Mouse (Mus musculus) MEL (cell line): Measurements from ENCODE around the gene Klf11.

Source experiments
- CHD1 ChIP-seq: IDR thresholded peaks from 2 replicates; pipeline ENCODE4 v1.6.1; 2012; ENCODE audit warnings: low read depth, mild to moderate bottlenecking, inconsistent platforms, low read length, improper control_type of control experiment
- CTCF ChIP-seq, 3 experiments: IDR thresholded peaks in 2 of 3; conservative IDR thresholded peaks in 1 of 3; 2 replicates each; pipeline ENCODE4 v1.5.1; 2011 to 2012; ENCODE audit warnings: low read length in 3 of 3, low read depth in 2 of 3, mild to moderate bottlenecking in 2 of 3, improper control_type of control experiment in 1 of 3, inconsistent platforms in 1 of 3, mixed read lengths in 1 of 3, moderate library complexity in 1 of 3; ENCODE audit not compliant: control insufficient read depth in 1 of 3, insufficient read depth in 1 of 3, poor library complexity in 1 of 3, severe bottlenecking in 1 of 3
- EP300 ChIP-seq, 2 experiments: IDR thresholded peaks; 2 replicates each; pipeline ENCODE4 v1.6.1; 2011; ENCODE audit warnings: improper control_type of control experiment in 2 of 2, low read length in 2 of 2, low read depth in 1 of 2, mild to moderate bottlenecking in 1 of 2
- ETS1 ChIP-seq: IDR thresholded peaks from 2 replicates; pipeline ENCODE4 v1.6.1; 2012; ENCODE audit warnings: low read depth, mild to moderate bottlenecking, inconsistent platforms, low read length, improper control_type of control experiment, moderate library complexity
- MXI1 ChIP-seq: IDR thresholded peaks from 2 replicates; pipeline ENCODE4 v1.6.1; 2011; ENCODE audit warnings: mild to moderate bottlenecking, low read depth, low read length, improper control_type of control experiment
- MYC ChIP-seq: IDR thresholded peaks from 2 replicates; pipeline ENCODE4 v1.6.1; 2011; ENCODE audit warnings: low read depth, mild to moderate bottlenecking, low read length, improper control_type of control experiment, moderate library complexity
- NELFE ChIP-seq: IDR thresholded peaks from 2 replicates; pipeline ENCODE4 v1.6.1; 2011; ENCODE audit warnings: low read depth, low read length, improper control_type of control experiment
- NRF1 ChIP-seq: IDR thresholded peaks from 2 replicates; pipeline ENCODE4 v1.6.1; 2014; ENCODE audit warnings: low read depth, mild to moderate bottlenecking, inconsistent platforms, low read length, improper control_type of control experiment, moderate library complexity; ENCODE audit not compliant: poor library complexity, insufficient read depth, severe bottlenecking
- POLR2A ChIP-seq, 2 experiments: IDR thresholded peaks; 2 replicates each; pipeline ENCODE4 v1.6.1; 2011 to 2012; ENCODE audit warnings: low read length in 2 of 2, mild to moderate bottlenecking in 2 of 2, control low read depth in 1 of 2, improper control_type of control experiment in 1 of 2, low read depth in 1 of 2, moderate library complexity in 1 of 2; ENCODE audit not compliant: control insufficient read depth in 1 of 2, insufficient read depth in 1 of 2, poor library complexity in 1 of 2
- TBP ChIP-seq: IDR thresholded peaks from 2 replicates; pipeline ENCODE4 v1.8.0; 2011; ENCODE audit warnings: low read depth, low read length, improper control_type of control experiment
- TCF12 ChIP-seq: IDR thresholded peaks from 2 replicates; pipeline ENCODE4 v1.6.1; 2014; ENCODE audit warnings: low read depth, mild to moderate bottlenecking, inconsistent platforms, low read length, improper control_type of control experiment, moderate library complexity
- ZC3H11A ChIP-seq: IDR thresholded peaks from 2 replicates; pipeline ENCODE4 v1.6.1; 2012; ENCODE audit warnings: low read depth, mild to moderate bottlenecking, inconsistent platforms, low read length, improper control_type of control experiment

DNA sequence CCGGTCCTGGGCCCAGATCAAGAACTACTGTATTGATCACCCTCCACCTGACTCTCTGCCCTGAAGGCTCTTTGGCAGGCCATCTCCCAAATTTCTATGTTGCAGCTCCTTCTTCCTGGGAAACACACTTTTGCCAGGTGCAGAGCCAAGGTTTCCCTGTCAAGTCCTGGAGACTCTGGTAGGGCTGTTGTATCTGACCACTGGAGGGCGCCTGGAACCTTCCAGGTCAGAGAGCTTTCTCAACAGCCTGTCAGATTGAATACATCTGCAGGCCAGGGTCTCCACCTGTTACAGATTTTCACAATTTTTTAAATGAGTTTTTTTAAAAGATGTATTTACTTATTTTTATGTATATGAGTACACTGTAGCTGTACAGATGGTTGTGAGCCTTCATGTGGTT lies 47.8 kb upstream of the Klf11 start:
- TF ChIP-seq ETS1: no peak
- peak; percentile 55 to 89 (median 88) for TF ChIP-seq CTCF (IDR thresholded peaks at IDR 0.05 in 2 of 3, conservative IDR thresholded peaks at IDR 0.05 in 1 of 3; ENCODE audit: control insufficient read depth in 1 of 3, insufficient read depth in 1 of 3, low read depth in 2 of 3, low read length in 3 of 3, poor library complexity in 1 of 3, severe bottlenecking in 1 of 3)
- no peak for TF ChIP-seq TCF12
- no peak for TF ChIP-seq POLR2A (IDR thresholded peaks at IDR 0.05; ENCODE audit: control insufficient read depth in 1 of 2, insufficient read depth in 1 of 2, low read depth in 1 of 2, low read length in 2 of 2, poor library complexity in 1 of 2)
- peak; percentile 90 for TF ChIP-seq ZC3H11A
- TF ChIP-seq MXI1: no peak
- TF ChIP-seq TBP: no peak
- TF ChIP-seq CHD1: no peak
- no peak for TF ChIP-seq NELFE
- TF ChIP-seq NRF1: no peak
- no peak for TF ChIP-seq MYC
- no peak for TF ChIP-seq EP300 (IDR thresholded peaks at IDR 0.05; ENCODE audit: low read depth in 1 of 2, low read length in 2 of 2)
